In genomic region chr16:17561128-17561750, GRCm38 (mm10) we compare ENCODE assay signal across 8 mouse cellular contexts. TPM values are rescaled to one million over a fixed set of nuclear protein-coding genes. Genes with fewer than 3 reads are reported as not detected.
DNase-seq lines count a peak whose midpoint lies in the region; ATAC-seq lines count a peak whose summit lies in the region.

Gene Lrrc74b (minus strand): TSS chr16:17561247.

- peak within 1 kb of the TSS; percentile 33 for H3K4me2 ChIP-seq in forebrain, embryonic 15.5 days (replicated peaks)
- peak within 1 kb of the TSS; percentile 21 for H3K4me2 ChIP-seq in limb, embryonic 11.5 days (ENCODE audit: low read depth, severe bottlenecking)
- H3K4me2 ChIP-seq in midbrain, embryonic 13.5 days (replicated peaks), result peak within 1 kb of the TSS; percentile 47

- no peak within 1 kb of the TSS for H3K9ac ChIP-seq in forebrain, embryonic 15.5 days (replicated peaks)
- peak within 1 kb of the TSS; percentile 27; the same call in 1 of the 2 replicates for H3K9ac ChIP-seq in limb, embryonic 11.5 days (ENCODE audit: low read length)
- H3K9ac ChIP-seq in midbrain, embryonic 13.5 days (replicated peaks), result peak within 1 kb of the TSS; percentile 30; the same call in 1 of the 2 replicates

- no peaks in the 10 kb centered on the region; the same call in 1 of the 2 replicates for H3K27me3 ChIP-seq in forebrain, embryonic 15.5 days
- peaks cover 11% of the 10 kb centered on the region; the same call in 1 of the 2 replicates for H3K27me3 ChIP-seq in limb, embryonic 11.5 days (ENCODE audit: control insufficient read depth, insufficient read depth, low read length)
- peaks cover 34% of the 10 kb centered on the region for H3K27me3 ChIP-seq in midbrain, embryonic 13.5 days

- H3K4me3 ChIP-seq in forebrain, embryonic 15.5 days, result peak within 1 kb of the TSS; percentile 14
- H3K4me3 ChIP-seq in limb, embryonic 11.5 days (ENCODE audit: low read depth, low read length), result peak within 1 kb of the TSS; percentile 12
- peak within 1 kb of the TSS; percentile 13 for H3K4me3 ChIP-seq in midbrain, embryonic 13.5 days (replicated peaks)

- peaks cover 20% of the 10 kb centered on the region for H3K4me1 ChIP-seq in forebrain, embryonic 15.5 days
- H3K4me1 ChIP-seq in limb, embryonic 11.5 days (ENCODE audit: control insufficient read depth, insufficient read depth, low read length), result peaks cover 14% of the 10 kb centered on the region
- peaks cover 36% of the 10 kb centered on the region for H3K4me1 ChIP-seq in midbrain, embryonic 13.5 days (replicated peaks)

- 1% methylated on average over 22 of the region's 22 CpGs for WGBS in forebrain, embryonic 15.5 days
- 1% methylated on average over 22 of the region's 22 CpGs for WGBS in limb, embryonic 11.5 days
- under 1% methylated on average over 22 of the region's 22 CpGs for WGBS in midbrain, embryonic 13.5 days

- no peaks in the 10 kb centered on the region for H3K36me3 ChIP-seq in forebrain, embryonic 15.5 days
- no peaks in the 10 kb centered on the region for H3K36me3 ChIP-seq in limb, embryonic 11.5 days (ENCODE audit: control insufficient read depth, insufficient read depth, low read length)
- H3K36me3 ChIP-seq in midbrain, embryonic 13.5 days, result no peaks in the 10 kb centered on the region

- DNase-seq in right cerebral cortex, postnatal 4 days, result peak; percentile 42
- DNase-seq in right cerebral cortex, postnatal 25 days, result no peak
- peak; percentile 84 for DNase-seq in heart, postnatal 4 days
- peak; percentile 82 for DNase-seq in limb, embryonic 11.5 days (ENCODE audit: low spot score)

- peak within 1 kb of the TSS; percentile 6 for H3K27ac ChIP-seq in forebrain, embryonic 15.5 days (replicated peaks)
- no peak within 1 kb of the TSS for H3K27ac ChIP-seq in limb, embryonic 11.5 days (replicated peaks; ENCODE audit: low read depth, low read length)
- no peak within 1 kb of the TSS for H3K27ac ChIP-seq in midbrain, embryonic 13.5 days

- peak; percentile 70 for ATAC-seq in forebrain, embryonic 15.5 days (replicated peaks)
- ATAC-seq in limb, embryonic 11.5 days (ENCODE audit: insufficient number of reproducible peaks, low FRiP score, low TSS enrichment, low read depth), result peak; percentile 41; the same call in 1 of the 2 replicates
- peak; percentile 66 for ATAC-seq in midbrain, embryonic 13.5 days
- no peak for ATAC-seq in erythroid progenitor cell, adult 5-6 weeks (replicated peaks; ENCODE audit: low FRiP score, poor library complexity, severe bottlenecking)
- no peak for ATAC-seq in frontal cortex, adult (ENCODE audit: low TSS enrichment)

- no peaks in the 10 kb centered on the region for H3K9me3 ChIP-seq in forebrain, embryonic 15.5 days
- no peaks in the 10 kb centered on the region for H3K9me3 ChIP-seq in limb, embryonic 11.5 days (ENCODE audit: control insufficient read depth, low read length)
- H3K9me3 ChIP-seq in midbrain, embryonic 13.5 days, result no peaks in the 10 kb centered on the region

RNA-seq across cellular contexts. Expression of gene Lrrc74b, which starts in this region (rescaled TPM):
- polyA plus RNA-seq in forebrain, embryonic 15.5 days (2015; fragmentation: Nextera tagmentation; extraction: Ambion mirVana), result 0.33 and 0.89 TPM in 2 replicates
- not detected for total RNA-seq in heart, postnatal 4 days (2021)
- 0.20 TPM in 1 of 2 replicates, not detected in the other for polyA plus RNA-seq in limb, embryonic 11.5 days (2014; fragmentation: Nextera tagmentation; extraction: Ambion mirVana)
- 0.28 and 0.55 TPM in 2 replicates for polyA plus RNA-seq in midbrain, embryonic 13.5 days (2015; fragmentation: Nextera tagmentation; extraction: Ambion mirVana)
- not detected in 2 replicates for total RNA-seq in erythroid progenitor cell, adult 5-6 weeks (2015; ENCODE audit: low replicate concordance)
- not detected in 2 replicates for total RNA-seq in erythroid progenitor cell, adult 5-6 weeks (2017; ENCODE audit: low replicate concordance)

Comparison
In these comparisons a context has a peak if more than half of its experiments do, and no peak if none do; other contexts are left out.
1. Peak in ATAC-seq, H3K4me3 ChIP-seq, H3K27ac ChIP-seq and H3K4me2 ChIP-seq in forebrain, embryonic 15.5 days; RNA of the gene not detected or under 1 TPM.
2. Peak in DNase-seq in heart, postnatal 4 days; RNA of the gene not detected or under 1 TPM.
3. Peak in DNase-seq, ATAC-seq, H3K4me3 ChIP-seq, H3K9ac ChIP-seq and H3K4me2 ChIP-seq in limb, embryonic 11.5 days; RNA of the gene not detected or under 1 TPM.
4. Peak in ATAC-seq, H3K4me3 ChIP-seq, H3K9ac ChIP-seq and H3K4me2 ChIP-seq in midbrain, embryonic 13.5 days; RNA of the gene not detected or under 1 TPM.